Mouse (Mus musculus): ENCODE measurements around the gene Efcab10. TPM values are rescaled to one million over a fixed set of nuclear protein-coding genes. Genes with fewer than 3 reads are reported as not detected.

The Efcab10 gene
- polyA plus RNA-seq, 1 experiment from 2014 or later = 5.1 TPM

DNA sequence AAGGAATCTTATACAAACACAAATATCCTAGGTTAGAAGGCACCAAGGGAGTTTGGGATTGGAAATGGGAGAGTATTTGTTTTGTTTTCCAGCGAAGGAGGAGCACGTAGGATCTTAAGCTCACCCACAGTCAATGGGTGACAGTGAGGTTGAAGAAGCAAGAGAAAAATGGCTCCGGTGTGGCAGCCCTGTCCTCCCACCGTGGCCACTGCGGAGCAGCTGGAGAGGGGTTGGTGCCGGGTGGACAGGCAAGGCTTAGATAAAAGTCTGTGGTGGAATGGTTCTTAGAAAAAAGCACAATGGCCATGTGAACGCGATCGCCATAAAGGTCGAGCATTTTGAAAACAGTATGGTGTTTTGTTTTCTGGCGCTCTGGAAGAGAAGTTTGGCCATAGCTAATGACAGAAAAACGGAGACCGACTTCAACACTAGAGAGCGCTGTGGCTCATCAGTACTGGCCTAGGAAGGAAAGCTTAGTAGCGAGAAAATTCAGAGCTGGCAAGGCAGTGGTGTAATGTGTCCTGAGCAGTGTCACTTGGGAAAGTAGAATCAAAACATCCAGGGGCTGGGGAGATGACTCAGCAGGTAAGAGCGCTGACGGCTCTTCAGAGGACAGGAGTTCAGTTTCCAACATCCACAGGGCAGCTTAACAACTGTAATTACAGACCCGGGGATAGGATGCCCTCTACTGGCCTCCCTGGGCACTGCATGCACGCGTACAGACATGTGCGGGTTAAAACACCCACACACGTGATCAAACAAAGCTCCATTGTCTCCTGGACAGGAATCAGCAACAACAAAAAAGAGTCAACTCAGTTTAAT, 14.8 kb upstream of the Efcab10 start:
- Histone ChIP-seq H3K4me2 (peak overlapping the region; percentile 40), H3K36me3 (no peaks in the 10 kb centered on the region), H3K27me3 (peaks cover 3% of the 10 kb centered on the region; the same call in 1 of the 2 replicates), H3K9ac (no peak overlapping the region), H3K9me3 (no peaks in the 10 kb centered on the region), H3K27ac (no peak overlapping the region), H3K4me1 (replicated peaks) (0 out of 2 replicates have a peak, but pooled peaks cover 13% of the 10 kb centered on the region), H3K4me3 (peak overlapping the region; percentile 14; the same call in 1 of the 2 replicates)
- ATAC-seq (ENCODE audit: low FRiP score) = peak; percentile 78
- 20% methylated on average over 22 of the region's 22 CpGs for whole genome bisulfite sequencing

DNA sequence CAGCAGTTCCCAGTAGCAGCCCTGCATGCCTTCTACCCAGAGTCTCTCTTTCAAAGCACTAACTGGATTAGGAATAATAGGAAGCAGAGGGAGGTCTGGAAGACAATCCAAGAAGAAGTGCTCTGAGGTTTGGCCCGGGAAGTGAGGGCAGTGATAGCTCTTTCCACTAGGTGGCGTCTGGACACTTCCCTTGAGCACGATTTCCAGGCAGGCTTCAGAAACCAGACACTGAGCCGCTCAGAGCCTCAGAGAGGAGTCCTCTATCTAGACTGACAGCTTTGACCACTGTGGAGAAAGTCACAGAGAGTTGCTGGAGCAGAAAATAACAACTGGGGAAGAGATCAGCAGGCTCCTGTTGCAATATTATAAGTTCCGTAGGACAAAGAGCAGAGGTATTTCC, 5.8 kb upstream of the Efcab10 start:
- Histone ChIP-seq H3K9me3 (no peaks in the 10 kb centered on the region), H3K4me1 (replicated peaks) (no peaks in the 10 kb centered on the region), H3K27me3 (peaks cover 22% of the 10 kb centered on the region), H3K27ac (no peak overlapping the region), H3K9ac (no peak overlapping the region), H3K4me3 (no peak overlapping the region), H3K36me3 (no peaks in the 10 kb centered on the region), H3K4me2 (no peak overlapping the region)
- peak; percentile 75 for ATAC-seq (ENCODE audit: low FRiP score)
- 6% methylated on average over 5 of the region's 5 CpGs for WGBS

GRCm38 (mm10) chr12:33390844-33391560, 3.7 kb upstream of the Efcab10 start:
- H3K9ac ChIP-seq = no peak overlapping the region
- H3K36me3 ChIP-seq = no peaks in the 10 kb centered on the region
- no peak overlapping the region for H3K27ac ChIP-seq
- no peak for ATAC-seq (ENCODE audit: low FRiP score)
- no peaks in the 10 kb centered on the region for H3K9me3 ChIP-seq
- WGBS = 71% methylated on average over 2 of the region's 2 CpGs
- no peak overlapping the region for H3K4me2 ChIP-seq
- peaks cover 21% of the 10 kb centered on the region for H3K27me3 ChIP-seq
- H3K4me3 ChIP-seq = no peak overlapping the region
- H3K4me1 ChIP-seq (replicated peaks) = peaks cover 12% of the 10 kb centered on the region

GRCm38 (mm10) chr12:33403265-33403693, 8.6 kb downstream of the Efcab10 start:
- no peaks in the 10 kb centered on the region for H3K27me3 ChIP-seq
- H3K4me3 ChIP-seq = no peak overlapping the region
- WGBS = 73% methylated on average over 7 of the region's 7 CpGs
- no peak overlapping the region for H3K9ac ChIP-seq
- ATAC-seq (ENCODE audit: low FRiP score) = no peak
- no peaks in the 10 kb centered on the region for H3K9me3 ChIP-seq
- peaks cover 14% of the 10 kb centered on the region for H3K4me1 ChIP-seq (replicated peaks)
- H3K36me3 ChIP-seq = no peaks in the 10 kb centered on the region
- no peak overlapping the region for H3K27ac ChIP-seq
- no peak overlapping the region for H3K4me2 ChIP-seq

- WGBS = 56% methylated on average over 5 of the region's 5 CpGs
- peaks cover 14% of the 10 kb centered on the region for H3K4me1 ChIP-seq (replicated peaks)
- no peaks in the 10 kb centered on the region for H3K9me3 ChIP-seq
- H3K4me3 ChIP-seq = no peak overlapping the region
- no peaks in the 10 kb centered on the region for H3K36me3 ChIP-seq
- peak overlapping the region; percentile 65 for H3K27ac ChIP-seq
- 0 out of 2 replicates have a peak, but pooled peaks have one; percentile 17 for ATAC-seq (ENCODE audit: low FRiP score)
- H3K9ac ChIP-seq = 0 out of 2 replicates have a peak overlapping the region, but pooled peaks have one; percentile 26
- H3K4me2 ChIP-seq = no peak overlapping the region
- H3K27me3 ChIP-seq = no peaks in the 10 kb centered on the region
Observed at GRCm38 (mm10) chr12:33404996-33405395, 10.3 kb downstream of the Efcab10 start.

DNA sequence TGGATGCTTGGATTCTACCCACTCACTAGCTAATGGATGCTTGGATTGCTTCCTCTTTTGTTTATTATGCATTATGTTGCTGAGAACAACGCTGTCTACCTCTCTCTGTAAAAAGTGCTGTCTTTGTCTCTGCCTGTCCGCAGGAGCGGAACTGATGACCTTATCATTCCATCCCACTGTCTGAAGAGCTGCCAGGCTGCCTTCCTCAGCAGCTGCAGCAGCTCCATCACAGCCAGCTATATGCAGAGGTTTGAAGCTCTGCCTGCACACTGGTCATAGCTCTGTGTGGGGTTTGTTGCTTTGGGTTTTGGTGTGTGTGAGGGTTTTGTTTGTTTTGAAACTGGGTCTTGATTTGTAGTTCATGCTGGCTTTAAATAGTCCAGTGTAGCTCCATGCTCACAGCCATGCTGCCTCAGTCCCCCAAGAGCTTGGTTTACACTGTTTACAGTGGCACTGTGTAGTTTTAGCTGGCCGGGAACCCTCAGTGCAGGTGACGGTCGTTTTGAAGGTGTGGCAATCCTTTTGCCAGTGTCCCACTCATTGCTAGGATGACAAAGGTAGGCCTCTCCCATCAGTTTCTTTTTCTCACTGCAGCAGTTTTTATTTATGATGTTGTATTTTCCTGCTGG, 10.9 kb downstream of the Efcab10 start:
- Histone ChIP-seq H3K27me3 (no peaks in the 10 kb centered on the region), H3K27ac (peak overlapping the region; percentile 65), H3K4me2 (no peak overlapping the region), H3K4me3 (no peak overlapping the region), H3K4me1 (replicated peaks) (peaks cover 14% of the 10 kb centered on the region), H3K36me3 (no peaks in the 10 kb centered on the region), H3K9ac (0 out of 2 replicates have a peak overlapping the region, but pooled peaks have one; percentile 26), H3K9me3 (no peaks in the 10 kb centered on the region)
- 31% methylated on average over 6 of the region's 6 CpGs for WGBS
- ATAC-seq (ENCODE audit: low FRiP score) = peak; percentile 73

DNA sequence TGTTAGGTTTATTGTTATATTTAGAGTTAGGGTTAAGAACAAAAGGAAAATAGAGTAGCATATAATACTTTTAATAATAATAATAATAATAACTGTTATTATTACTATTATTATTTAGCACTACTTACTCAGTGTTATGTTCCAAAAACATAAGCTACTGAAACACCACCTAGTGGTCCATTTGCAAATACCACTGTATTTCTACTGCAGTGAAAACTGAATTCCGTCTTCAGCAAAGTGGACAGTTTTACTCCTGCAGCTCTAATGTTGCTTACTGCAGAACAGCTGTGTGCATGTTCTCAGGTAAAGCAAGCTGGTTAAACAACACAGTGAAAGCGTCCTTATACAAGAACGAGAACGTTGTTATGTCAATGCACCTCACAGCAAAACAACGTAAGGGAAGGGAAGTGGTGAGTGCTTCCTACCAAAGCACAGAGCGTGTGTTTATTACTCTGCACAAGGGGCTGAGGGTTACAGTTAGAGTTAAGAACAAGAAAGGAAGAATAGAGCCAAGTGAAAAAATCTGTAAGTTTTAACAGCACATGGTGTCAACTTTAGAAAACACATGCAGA, 17.0 kb downstream of the Efcab10 start:
- H3K9me3 ChIP-seq = no peaks in the 10 kb centered on the region
- H3K27me3 ChIP-seq = 0 out of 2 replicates have a peak, but pooled peaks cover 3% of the 10 kb centered on the region
- WGBS = 57% methylated on average over 6 of the region's 6 CpGs
- no peaks in the 10 kb centered on the region for H3K4me1 ChIP-seq (replicated peaks)
- H3K27ac ChIP-seq = no peak overlapping the region
- no peaks in the 10 kb centered on the region for H3K36me3 ChIP-seq
- ATAC-seq (ENCODE audit: low FRiP score) = no peak
- no peak overlapping the region for H3K4me3 ChIP-seq
- H3K4me2 ChIP-seq = no peak overlapping the region
- H3K9ac ChIP-seq = no peak overlapping the region

- Histone ChIP-seq H3K36me3 (no peaks in the 10 kb centered on the region), H3K4me3 (no peak overlapping the region), H3K27ac (no peak overlapping the region), H3K27me3 (0 out of 2 replicates have a peak, but pooled peaks cover 4% of the 10 kb centered on the region), H3K4me2 (no peak overlapping the region), H3K9me3 (no peaks in the 10 kb centered on the region), H3K4me1 (replicated peaks) (no peaks in the 10 kb centered on the region), H3K9ac (no peak overlapping the region)
- WGBS = 37% methylated on average over 3 of the region's 3 CpGs
- peak; percentile 14; the same call in 1 of the 2 replicates for ATAC-seq (ENCODE audit: low FRiP score)
Observed at GRCm38 (mm10) chr12:33424329-33424728, 29.7 kb downstream of the Efcab10 start.

DNA sequence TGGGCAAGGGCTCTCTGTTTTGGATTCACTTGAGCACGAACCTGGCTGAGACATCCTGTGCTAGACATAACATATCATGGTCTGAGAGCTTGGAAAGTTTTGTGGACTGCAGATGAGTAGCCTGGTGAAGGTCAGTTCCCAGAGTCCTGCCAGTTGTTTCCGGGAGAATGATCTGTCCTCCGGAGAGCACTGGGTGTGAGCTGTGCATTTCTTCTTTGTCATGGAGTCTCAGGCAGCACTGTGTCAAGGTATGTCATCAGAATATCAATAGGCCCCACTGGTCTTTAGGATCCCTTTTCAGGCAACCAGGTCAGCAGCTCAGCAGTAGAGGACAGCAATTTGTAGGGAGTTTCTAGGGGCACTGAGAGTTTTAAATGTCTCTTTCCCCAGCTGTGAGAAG, 32.6 kb downstream of the Efcab10 start:
- WGBS = 22% methylated on average over 3 of the region's 3 CpGs
- no peak for ATAC-seq (ENCODE audit: low FRiP score)
- H3K4me1 ChIP-seq (replicated peaks) = peaks cover 7% of the 10 kb centered on the region
- H3K4me2 ChIP-seq = no peak overlapping the region
- H3K27ac ChIP-seq = no peak overlapping the region
- H3K27me3 ChIP-seq = 0 out of 2 replicates have a peak, but pooled peaks cover 4% of the 10 kb centered on the region
- H3K4me3 ChIP-seq = no peak overlapping the region
- no peak overlapping the region for H3K9ac ChIP-seq
- H3K9me3 ChIP-seq = no peaks in the 10 kb centered on the region
- no peaks in the 10 kb centered on the region for H3K36me3 ChIP-seq

DNA sequence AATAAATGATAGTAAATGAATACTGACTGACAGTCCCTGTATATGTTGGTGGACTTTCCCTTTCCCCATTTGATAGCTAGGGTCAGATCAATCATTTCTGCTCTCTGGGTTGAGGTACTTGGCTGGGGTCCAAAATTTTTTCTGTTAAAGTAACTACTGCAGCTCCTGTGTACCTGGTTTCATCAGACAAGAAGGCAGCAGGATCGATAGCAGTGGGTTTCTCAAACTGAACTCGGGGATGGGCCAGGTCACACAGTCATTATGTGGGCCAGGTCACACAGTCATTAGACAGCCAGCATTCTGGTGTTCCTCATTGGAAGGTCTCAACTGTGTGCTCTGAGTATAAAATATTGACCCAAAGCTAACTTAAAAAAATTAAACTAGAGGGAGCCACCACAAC, 33.1 kb downstream of the Efcab10 start:
- Histone ChIP-seq H3K9me3 (no peaks in the 10 kb centered on the region), H3K9ac (no peak overlapping the region), H3K4me3 (no peak overlapping the region), H3K27ac (no peak overlapping the region), H3K4me1 (replicated peaks) (peaks cover 7% of the 10 kb centered on the region), H3K36me3 (no peaks in the 10 kb centered on the region), H3K27me3 (0 out of 2 replicates have a peak, but pooled peaks cover 4% of the 10 kb centered on the region), H3K4me2 (no peak overlapping the region)
- 85% methylated on average over 2 of the region's 2 CpGs for WGBS
- no peak for ATAC-seq (ENCODE audit: low FRiP score)

DNA sequence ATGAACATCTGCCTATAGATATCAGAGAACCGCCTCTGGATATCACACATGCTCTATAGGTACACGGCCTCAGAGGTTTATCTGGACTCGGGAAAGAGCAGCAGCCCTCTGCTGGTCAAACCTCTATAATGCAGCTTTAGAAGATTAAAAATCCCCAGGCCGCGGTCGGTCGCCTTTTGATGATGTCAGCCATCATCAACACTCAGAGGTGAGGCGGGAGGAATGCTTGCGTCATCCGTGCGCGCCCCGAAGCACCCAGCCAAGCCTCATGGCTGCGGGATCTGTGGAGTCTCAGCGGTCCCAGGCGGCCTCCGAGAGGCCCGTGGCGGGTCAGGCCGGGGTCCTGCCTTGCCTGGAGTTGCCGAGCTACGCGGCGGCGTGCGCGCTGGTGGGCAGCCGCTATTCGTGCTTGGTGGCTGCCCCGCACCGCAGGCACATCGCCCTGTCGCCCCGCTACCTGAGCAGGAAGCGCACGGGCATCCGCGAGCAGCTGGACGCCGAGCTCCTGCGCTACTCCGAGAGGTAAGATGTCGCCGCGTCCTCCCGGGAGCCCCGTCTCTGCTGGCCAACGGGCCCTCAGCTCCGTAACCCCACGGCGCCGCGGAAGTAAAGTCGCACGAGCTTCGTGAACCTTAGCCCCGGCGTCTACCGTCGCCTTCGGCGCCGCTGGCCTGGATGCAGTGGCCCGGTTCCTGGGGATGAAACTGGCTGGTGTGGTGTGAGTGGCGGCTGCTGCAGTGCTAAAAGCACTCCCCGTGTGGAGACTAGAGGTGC, 34.9 kb downstream of the Efcab10 start, which contains the start of gene Twistnb:
Gene Twistnb, plus strand, starts transcription at position 249 of the 774 bp plus-strand sequence.
- ATAC-seq (ENCODE audit: low FRiP score) = peak; percentile 97
- Histone ChIP-seq H3K9me3 (no peaks in the 10 kb centered on the region), H3K36me3 (no peaks in the 10 kb centered on the region), H3K4me1 (replicated peaks) (peaks cover 7% of the 10 kb centered on the region), H3K4me3 (peak within 1 kb of the TSS; percentile 98), H3K4me2 (peak within 1 kb of the TSS; percentile 67), H3K27me3 (0 out of 2 replicates have a peak, but pooled peaks cover 4% of the 10 kb centered on the region), H3K27ac (peak within 1 kb of the TSS; percentile 87), H3K9ac (peak within 1 kb of the TSS; percentile 91)
- WGBS = under 1% methylated on average over 66 of the region's 66 CpGs
